In the genomic region with DNA sequence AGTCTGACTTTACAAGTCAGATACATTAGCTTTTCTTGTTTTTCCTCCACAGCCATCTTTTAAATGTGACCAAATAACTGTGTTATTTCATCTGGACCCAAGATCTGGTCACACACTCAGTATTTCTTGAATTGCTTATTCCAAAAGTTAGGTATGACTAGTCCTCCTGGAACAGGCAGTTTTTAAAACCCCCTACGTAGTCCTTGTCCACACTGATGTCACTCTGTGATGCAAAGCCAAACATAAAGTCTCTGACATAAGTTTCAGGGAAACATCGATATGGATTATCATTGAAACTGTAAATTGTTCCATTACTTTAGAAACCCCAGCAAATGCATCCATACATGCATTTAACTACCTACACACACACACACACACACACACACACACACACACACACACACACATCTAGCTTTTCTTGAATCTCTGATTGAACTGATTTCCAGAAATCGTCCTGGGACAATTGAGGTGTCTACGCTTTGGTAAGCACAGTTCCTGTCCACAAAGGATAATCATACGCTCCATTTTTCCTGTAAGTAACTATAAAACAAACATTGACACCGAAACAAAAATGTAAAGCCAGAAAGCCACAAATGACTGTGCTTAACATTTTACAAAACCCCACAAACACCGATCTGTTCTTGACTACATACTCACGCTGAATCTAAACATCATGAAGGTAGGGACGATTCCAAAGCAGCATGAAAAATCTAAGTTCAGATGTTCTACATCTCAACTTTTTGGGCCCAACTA, we compare ENCODE assay signal across 8 mouse cellular contexts. TPM values are rescaled to one million over a fixed set of nuclear protein-coding genes. Genes with fewer than 3 reads are reported as not detected.
DNase-seq lines count a peak whose midpoint lies in the region; ATAC-seq lines count a peak whose summit lies in the region.

No protein-coding gene starts in this region.

- 19% methylated on average over 9 of the region's 9 CpGs for WGBS in forebrain, embryonic 11.5 days
- 18% methylated on average over 9 of the region's 9 CpGs for WGBS in liver, embryonic 12.5 days (ENCODE audit: insufficient replicate concordance)

- peak overlapping the region; percentile 79 for H3K9ac ChIP-seq in forebrain, embryonic 11.5 days (ENCODE audit: low read length)
- H3K9ac ChIP-seq in liver, embryonic 12.5 days = peak overlapping the region; percentile 88

- peak; percentile 32 for DNase-seq in embryo, embryonic 10.5 days (ENCODE audit: low spot score)
- no peak for DNase-seq in embryo, embryonic 10 days (ENCODE audit: low spot score)
- peak; percentile 52 for DNase-seq in A20 (ENCODE audit: low read depth, low spot score)
- no peak for DNase-seq in forebrain, embryonic 11.5 days (ENCODE audit: low spot score)
- no peak for DNase-seq in urinary bladder, adult 18-20 months (ENCODE audit: low spot score in 2 of 2)
- DNase-seq in frontal cortex, postnatal 25 days (ENCODE audit: low spot score in 2 of 2) = no peak

- H3K4me1 ChIP-seq in forebrain, embryonic 11.5 days (replicated peaks; ENCODE audit: control insufficient read depth, insufficient read depth, low read length) = no peaks in the 10 kb centered on the region
- H3K4me1 ChIP-seq in liver, embryonic 12.5 days = peaks cover 21% of the 10 kb centered on the region

- peak overlapping the region; percentile 55 for H3K4me2 ChIP-seq in forebrain, embryonic 11.5 days (ENCODE audit: low read depth, low read length, severe bottlenecking)
- peak overlapping the region; percentile 72 for H3K4me2 ChIP-seq in liver, embryonic 12.5 days

- no peak overlapping the region for H3K27ac ChIP-seq in forebrain, embryonic 11.5 days (ENCODE audit: low read depth, low read length)
- H3K27ac ChIP-seq in liver, embryonic 12.5 days = no peak overlapping the region

- no peaks in the 10 kb centered on the region for H3K36me3 ChIP-seq in forebrain, embryonic 11.5 days (ENCODE audit: control insufficient read depth, insufficient read depth, low read length)
- H3K36me3 ChIP-seq in liver, embryonic 12.5 days = no peaks in the 10 kb centered on the region

- H3K4me3 ChIP-seq in forebrain, embryonic 11.5 days (ENCODE audit: low read depth, low read length) = peak overlapping the region; percentile 59
- H3K4me3 ChIP-seq in liver, embryonic 12.5 days = peak overlapping the region; percentile 91

- no peaks in the 10 kb centered on the region for H3K9me3 ChIP-seq in forebrain, embryonic 11.5 days (ENCODE audit: control insufficient read depth, low read length)
- no peaks in the 10 kb centered on the region for H3K9me3 ChIP-seq in liver, embryonic 12.5 days (replicated peaks)

- no peaks in the 10 kb centered on the region for H3K27me3 ChIP-seq in forebrain, embryonic 11.5 days (ENCODE audit: control insufficient read depth, insufficient read depth, low read length)
- H3K27me3 ChIP-seq in liver, embryonic 12.5 days (replicated peaks) = 0 out of 2 replicates have a peak, but pooled peaks cover 3% of the 10 kb centered on the region

- no peak for ATAC-seq in forebrain, embryonic 11.5 days (replicated peaks; ENCODE audit: low FRiP score)
- ATAC-seq in liver, embryonic 12.5 days = no peak
- ATAC-seq in granulocyte monocyte progenitor cell, adult 5-6 weeks (replicated peaks; ENCODE audit: poor library complexity, severe bottlenecking) = no peak

RNA-seq across cellular contexts. Expression of gene Ptpn4, which starts 1.5 kb away (rescaled TPM):
- 12.1 and 19.4 TPM in 2 replicates for polyA plus RNA-seq in forebrain, embryonic 11.5 days (2014; fragmentation: Nextera tagmentation; extraction: Ambion mirVana)
- 4.1 and 5.0 TPM in 2 replicates for polyA plus RNA-seq in liver, embryonic 12.5 days (2016; fragmentation: Nextera tagmentation; extraction: Ambion mirVana)
- 23.0 and 28.0 TPM in 2 replicates for total RNA-seq in granulocyte monocyte progenitor cell, adult 5-6 weeks (2014; fragmentation: Nextera tagmentation)
- total RNA-seq in granulocyte monocyte progenitor cell, adult 5-6 weeks (2017) = 13.6 and 20.3 TPM in 2 replicates

Comparison
In these comparisons a context has a peak if more than half of its experiments do, and no peak if none do; other contexts are left out.
1. DNase-seq: peak in embryo, embryonic 10.5 days (single experiment) and A20 (single experiment); none in embryo, embryonic 10 days (single experiment), forebrain, embryonic 11.5 days (single experiment), urinary bladder, adult 18-20 months (0 of 2) and frontal cortex, postnatal 25 days (0 of 2).